Mouse (Mus musculus) kidney, postnatal 36 days (tissue): ENCODE data around the gene Pakap.

Experiments
- DNase-seq, 2 experiments: peaks; one replicate each; pipeline ENCODE4 v3.0.0; 2021 to 2022; ENCODE audit warnings: mixed read lengths in 2 of 2

The Pakap gene

DNA sequence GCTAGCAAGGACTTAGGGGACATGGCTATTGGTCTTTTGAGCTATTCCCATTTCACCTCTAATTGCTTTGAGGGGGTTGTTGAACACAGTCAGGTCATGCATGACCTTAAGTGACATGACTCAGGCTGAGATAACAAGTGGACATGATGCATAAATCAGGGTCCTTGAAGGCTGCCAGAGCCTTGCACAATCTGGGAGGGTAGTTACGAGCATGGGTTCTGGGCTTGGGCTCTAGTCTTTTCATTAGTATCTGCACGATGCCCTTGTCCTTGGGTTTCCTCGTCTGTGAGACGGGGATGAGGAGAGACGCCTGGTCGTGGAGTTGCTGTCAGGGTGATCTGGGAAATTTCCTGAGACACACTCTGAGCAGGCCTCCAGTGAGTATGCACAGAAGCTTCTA, 6.7 kb downstream of the Pakap start:
- DNase-seq = no peak

DNA sequence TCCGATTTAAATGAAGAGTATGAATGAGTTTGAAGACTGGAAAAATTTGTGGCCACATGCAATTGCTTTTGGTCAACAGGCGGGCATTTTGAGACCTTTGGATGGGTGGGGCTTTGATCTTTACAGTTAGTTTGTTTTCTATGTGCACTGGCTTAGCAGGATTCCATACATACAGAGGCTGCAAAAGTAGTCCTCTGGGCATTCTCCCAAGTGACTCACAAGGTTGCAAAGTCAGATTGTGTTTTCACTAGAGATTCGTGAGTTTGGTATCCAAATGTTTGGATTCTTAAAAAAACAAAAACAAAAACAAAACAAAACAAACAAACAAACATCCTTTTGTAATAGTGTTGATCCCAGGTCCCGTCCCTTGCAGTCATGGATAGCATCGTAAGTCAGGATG, 7.7 kb downstream of the Pakap start:
- DNase-seq = no peak

DNA sequence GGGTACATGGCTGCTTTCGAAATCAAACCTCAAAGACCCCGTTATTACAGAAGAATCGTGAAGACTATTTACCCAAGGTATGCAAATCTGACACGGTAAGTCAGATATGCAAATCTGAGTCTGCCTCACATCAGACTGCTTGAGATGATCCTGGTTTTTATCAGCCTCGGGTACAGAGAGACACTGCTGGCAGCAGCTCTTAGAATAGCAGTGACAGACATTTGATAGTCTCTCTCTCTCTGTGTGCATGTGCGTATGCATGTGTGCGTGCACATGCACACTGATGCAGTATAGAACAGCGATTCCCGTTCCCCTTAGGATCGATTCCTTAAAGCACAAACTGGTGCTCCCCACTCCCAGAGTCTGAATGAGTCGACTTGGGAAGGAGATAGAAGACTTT, 8.1 kb downstream of the Pakap start:
- DNase-seq = no peak

DNA sequence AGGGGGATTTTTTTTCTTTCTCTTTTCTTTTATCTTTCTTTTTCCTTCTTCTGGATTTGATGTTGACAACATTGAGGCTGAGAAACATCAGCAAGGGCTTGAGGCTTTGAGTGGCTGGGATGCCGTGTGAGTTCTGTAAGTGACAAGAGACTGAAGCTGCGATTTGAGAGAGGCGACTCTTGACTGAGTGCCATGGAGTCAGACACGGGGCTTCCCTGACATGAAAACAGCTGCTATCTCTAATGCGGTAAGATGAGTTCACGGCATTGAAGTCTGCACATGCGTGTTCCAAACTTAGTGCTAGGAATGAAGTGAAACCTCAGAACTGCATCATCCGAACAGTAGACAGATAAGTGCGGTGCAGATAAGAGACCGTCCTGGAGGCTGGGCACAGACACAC, 11.7 kb downstream of the Pakap start:
- DNase-seq = no peak

DNA sequence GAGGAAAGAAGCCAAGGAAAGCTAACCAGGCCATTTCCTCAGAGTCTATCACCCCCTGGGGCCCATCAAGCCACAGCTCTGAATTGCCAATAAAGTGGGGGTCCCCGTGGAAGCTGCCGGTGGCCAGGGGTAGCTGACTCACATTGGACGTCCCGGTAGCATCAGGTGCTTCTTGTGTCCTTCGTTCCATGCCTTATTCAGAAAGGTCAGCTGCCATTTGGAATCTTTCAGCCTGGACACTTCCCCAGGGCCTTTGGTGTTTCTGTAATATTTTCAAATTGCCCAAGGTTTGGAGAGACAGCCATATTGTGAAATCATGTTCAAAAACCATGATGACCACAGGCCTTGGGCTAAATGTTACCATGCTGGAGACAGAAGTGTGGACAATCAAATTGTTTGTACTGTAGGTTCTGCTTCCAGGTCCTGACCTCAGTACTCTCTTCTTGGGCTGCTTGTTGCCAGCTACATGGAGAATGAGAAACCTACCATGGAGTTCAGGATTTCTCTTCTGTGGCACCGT, 17.4 kb downstream of the Pakap start:
- no peak for DNase-seq

DNA sequence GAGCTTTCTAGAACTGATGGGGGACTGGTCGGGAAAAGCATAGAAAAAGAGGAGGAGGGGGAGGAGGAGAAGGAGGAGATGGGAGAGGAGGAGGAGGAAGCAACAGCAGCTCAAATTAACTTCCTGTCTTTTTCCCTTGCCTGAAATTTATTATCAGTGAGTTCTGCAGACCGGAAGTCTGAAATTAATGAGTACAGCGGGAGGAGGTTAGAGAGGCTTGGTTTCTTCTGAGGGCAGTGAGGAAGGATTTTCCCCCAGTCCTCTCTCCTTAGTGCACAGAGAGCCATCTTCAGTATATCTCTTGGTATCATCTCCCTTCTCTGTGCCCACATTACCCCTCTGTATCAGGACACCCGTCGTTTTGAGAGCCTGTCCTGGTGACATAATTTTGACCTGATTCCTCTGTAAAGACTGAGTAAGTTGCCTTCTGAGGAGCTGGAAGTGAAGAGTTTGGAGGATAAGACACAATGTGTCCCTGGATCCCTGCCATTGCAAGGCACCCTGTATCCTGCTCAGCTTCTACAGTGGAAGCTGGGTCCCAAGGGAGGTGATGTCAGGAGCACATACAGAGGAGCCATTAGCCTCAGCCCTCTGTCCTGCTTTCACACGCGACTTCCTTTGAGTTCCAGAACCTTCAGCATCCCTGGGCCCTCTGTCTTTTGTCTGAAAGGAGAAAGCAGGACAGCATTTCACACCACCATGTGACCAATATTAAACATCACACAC, 19.1 kb downstream of the Pakap start:
- DNase-seq = peak; percentile 22 to 31

DNA sequence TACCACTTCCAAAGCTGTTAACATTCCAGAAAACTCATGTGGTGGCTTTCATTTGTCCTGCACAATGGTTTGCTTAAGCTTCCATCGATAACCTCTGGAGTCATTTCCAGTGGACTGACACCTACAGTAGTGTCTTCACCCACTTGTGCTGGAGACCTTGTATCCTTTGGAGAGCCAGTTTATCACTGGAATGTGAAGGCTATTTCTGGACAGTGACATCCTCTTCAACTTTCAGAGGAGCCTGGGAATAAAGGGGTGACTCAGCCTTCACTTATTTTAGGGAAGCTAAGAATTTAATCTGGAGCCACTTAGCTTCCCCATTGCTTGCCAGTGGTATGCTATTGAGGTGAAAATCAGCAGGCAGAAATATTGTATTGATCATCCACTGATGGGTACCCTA, 20.4 kb downstream of the Pakap start:
- no peak for DNase-seq

DNA sequence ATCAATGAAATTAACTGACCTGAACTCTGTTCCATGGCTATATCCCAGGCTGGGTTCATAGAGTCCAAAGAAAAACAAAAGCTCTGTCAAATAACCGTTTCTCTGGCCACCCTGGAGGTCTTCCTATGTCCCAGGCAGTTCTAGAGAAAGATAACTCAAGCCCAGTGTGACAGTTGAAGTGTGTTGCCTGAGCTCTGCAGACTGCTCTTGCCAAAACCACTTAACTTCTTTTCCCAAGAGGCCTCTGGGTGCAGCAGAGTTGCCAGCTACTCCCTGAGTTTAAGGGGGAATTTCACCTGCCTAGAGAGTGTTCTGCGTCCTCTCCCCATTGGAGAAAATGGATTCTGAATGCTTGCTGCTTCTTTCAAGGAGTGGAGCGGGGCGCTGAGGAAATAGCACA, 24.8 kb downstream of the Pakap start:
- DNase-seq = no peak

DNA sequence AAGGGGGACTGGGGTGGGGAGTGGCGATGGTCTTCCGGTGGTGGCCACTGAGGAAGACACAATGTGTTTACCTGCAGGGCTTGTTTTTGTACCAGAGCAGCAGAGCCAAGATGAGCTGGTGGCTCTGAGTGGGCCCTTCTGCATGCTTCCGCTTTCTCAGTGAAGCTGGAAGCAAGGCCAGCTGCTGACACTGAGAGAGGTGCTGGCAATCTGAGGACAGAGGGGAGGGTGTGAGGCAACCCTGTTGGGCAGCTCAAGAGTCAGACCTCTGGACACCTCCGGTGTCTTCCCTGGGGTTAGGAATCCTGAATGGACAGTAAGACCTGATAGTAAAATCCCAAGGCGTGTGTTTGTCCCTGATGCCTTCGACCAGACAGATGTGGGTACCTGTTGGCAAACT, 32.0 kb downstream of the Pakap start:
- no peak for DNase-seq

DNA sequence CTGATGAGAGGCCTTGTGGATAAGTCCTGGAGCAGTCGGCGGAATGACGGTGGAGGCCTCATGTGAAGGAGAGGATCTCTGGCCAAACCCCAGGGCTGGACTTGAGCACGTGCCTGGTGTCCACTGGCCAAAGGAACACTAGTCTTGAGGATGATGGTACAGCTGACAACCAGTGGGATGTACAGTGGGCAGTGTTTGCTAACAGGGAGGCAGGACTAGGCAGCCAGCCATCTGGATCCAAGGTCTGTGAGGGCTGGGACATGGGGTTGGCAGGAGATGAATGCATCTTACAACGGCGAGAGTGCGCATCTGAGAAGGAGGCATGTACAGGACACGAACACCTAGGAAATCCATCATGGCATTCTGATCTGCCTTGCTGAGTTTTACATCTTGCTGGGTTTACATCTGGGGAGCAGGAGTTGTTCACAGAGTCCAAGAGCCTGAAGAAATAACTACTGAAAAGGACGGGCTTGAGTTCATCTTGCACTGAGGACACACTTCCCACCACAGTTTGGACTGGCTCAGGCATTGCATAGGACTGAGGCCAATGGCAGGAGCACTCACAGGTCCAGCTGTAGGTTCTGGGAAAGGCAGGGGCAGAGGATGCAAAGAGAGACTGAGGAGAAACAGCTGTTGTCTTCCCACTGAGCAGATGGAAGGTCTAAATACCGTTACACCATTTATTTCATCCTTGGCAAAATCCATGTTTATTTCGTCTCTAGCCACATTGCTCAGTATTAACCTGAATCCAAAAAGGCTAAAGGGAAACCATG, 32.9 kb downstream of the Pakap start:
- DNase-seq = no peak

DNA sequence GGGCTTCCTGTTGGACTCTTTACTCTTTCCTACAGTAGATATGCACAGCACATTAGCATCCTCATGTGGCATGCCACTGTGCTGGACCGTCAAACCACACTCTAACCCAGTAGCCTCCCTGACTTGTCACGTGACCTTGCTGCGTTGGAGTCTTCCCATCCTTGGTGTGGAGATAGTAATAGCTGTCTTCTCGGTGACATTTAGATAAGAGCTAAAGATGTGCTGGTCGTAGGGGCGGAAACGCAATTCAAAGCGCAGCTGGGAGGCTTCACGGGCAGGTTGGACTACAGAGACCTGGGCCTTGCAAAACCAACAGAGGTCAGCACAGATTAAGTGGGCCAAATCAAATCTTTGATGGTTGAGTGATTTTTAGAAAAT, 33.5 kb downstream of the Pakap start:
- DNase-seq = no peak

DNA sequence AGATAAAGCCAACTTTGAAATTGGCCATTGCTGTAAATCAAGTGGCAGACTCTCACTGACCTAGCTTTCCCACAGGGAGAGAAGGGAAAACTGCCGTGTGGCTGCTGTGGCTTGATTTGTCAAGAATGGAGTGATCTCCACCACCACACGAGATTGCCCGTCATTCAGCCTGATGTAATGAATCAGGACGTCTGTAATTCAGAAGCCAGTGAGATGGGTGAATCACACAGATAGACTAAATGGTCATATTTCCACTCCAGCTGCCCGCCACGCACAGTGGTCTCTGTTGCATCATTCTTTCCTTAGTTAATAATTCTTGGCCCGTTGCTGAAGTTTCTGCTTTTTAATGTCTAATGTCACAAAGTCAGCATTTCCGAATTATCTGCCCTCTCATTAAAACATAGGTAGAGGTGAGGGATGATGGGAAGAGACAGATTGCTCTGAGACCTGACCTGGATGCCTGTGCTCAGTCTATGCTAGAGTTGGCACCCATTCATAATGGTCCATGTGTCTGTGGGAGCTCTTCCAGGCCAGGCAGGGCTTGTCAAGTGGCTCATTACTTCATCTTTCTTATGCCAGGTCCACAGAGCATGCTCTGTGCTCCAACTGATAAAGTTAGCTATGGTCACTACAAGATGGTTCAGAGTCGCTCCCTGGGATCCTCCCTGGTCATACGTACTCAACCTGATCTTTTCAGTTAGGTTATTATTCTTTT, 34.1 kb downstream of the Pakap start:
- DNase-seq = no peak

DNA sequence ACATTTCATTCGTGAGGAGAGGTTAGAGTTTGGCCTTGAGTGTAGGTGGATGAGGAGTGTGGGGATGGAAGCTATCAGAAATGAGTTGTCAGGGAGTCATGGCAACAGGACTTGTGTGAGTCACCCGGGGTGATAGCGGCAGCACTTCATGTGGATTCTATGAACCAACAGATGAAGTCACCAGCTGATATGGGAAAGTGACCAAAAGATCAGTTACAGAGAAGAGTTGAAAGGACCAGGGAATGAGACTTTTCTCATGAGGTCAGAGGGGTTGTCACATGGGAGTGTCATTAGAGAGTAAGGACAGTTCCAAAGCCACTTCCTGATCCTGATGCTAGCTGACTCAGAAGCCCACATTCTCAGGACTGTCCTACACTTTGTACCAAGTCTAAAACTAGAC, 38.3 kb downstream of the Pakap start:
- DNase-seq = no peak

DNA sequence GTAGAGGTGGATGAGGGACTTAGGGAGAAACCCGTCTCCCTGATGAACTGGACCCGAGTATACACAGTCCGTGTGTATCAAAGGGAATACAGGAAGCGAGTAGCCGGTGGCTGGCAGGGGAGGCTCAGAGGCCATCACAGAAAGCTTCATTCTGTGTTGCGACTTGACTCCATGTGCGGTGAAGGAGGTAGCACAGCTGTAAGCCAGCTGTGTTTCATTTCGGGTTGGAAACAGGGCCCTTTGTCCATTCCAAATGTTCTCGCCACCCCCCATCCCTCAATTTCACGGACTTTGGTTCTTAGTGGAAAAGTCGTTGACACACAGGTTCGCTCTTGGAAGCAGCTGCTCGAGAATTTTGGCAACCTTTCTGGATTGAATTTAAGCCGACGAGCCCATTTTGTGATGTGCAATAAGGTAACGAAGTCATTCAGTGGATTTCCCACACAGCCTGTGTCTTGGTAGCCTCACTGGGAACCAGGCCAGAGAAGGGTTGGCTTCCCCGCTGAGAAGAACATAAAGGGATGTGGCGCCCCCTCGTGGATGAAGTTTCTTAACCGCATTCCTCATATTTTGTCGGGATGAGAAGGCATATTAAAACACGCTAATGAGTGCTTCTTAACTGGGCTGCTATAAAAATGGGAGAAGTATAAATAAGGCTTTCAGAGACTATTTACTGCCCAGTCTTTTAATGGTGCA, 39.4 kb downstream of the Pakap start:
- peak; percentile 84 to 95 for DNase-seq

DNA sequence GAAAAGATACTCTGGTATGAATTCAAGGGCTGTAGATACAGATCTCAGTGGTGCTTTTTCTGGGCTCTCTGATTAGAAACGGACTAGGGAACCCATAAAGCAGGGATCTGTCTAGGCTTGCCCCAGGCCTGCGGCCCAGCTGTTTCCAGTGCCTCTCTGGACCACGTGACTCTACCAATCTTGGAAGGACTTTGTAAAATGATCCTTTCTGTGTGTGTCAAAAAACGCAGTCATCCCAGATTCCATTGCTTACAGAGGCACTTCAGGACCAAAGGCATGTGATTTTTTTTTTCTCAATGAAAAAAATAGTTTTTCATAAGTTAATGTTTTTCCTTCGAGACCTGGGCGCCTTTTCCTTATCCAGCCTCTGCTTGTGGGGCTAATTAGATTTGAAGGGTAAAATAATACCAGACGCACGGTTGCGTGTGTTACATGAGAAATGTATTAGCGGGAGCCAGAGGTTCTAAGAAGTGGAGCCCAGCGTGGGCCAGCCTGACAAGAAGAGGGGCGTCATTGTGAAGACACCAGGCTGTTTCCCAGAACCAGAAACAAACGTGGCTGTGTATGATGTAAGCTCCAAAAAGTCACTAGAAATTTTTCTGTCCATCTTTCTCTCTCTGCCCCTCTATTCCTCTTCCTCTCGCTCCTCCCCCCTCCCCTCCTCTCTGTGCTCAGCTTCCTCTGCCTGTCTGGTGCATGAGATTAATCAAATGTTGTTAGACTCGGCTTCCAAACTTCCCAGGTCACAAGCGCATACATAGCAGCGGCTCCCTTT, 43.5 kb downstream of the Pakap start:
- DNase-seq = no peak

DNA sequence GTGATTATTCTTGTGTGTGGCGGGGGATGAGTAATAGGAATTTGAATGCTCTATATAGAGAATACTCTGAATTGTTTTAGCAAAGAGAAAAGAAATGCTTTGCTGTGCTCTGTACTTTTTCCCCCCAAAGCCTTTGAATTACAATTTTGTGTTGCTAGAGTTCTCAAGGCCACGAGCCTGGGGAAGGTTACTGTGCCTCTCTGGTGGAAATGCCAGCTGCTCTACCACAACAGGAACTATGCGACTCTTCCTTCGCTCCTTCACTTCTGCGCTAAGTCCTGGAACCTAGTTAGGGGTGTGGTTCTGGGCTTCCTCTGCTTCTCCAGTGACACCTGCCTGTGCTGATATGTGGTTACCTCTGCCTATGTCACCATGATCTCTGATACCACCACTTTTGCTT, 44.7 kb downstream of the Pakap start:
- DNase-seq = no peak

DNA sequence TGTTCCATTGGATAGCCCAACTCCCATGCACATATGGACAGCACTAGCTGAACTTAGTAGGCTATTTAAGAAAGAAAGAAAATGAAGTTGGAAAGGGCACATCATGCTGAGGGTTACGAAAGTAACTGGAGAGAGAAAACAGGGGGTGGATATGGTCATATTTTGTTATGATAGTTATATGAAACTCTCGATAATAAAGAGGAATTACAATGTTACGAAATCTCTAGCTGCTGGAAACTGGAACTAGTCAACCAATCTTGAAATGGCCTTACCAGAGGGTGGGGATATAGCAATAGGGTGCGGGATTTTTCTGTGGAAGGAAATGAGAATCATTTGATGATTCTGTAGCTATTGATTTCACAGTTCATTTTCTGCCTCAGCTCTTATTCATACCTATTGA, 46.7 kb downstream of the Pakap start:
- no peak for DNase-seq

DNA sequence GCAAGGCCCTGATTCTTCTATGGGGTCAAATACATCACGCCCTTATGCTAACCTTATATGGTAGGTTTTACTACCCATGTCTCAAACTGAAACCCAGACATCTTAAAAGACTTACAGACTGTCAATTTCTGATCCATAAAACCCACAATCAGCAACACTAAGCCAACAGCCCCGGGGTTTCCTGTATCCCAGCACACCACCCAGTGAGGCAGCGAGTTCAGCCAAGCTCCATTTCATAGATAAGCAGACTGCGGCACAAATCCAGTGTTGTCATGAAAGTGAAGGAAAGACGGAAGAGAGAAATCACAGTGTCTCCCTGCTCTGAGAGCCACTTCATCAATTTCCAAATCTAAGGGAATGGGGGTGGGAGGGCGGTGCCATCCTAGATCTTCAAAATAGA, 50.8 kb downstream of the Pakap start:
- DNase-seq = no peak

DNA sequence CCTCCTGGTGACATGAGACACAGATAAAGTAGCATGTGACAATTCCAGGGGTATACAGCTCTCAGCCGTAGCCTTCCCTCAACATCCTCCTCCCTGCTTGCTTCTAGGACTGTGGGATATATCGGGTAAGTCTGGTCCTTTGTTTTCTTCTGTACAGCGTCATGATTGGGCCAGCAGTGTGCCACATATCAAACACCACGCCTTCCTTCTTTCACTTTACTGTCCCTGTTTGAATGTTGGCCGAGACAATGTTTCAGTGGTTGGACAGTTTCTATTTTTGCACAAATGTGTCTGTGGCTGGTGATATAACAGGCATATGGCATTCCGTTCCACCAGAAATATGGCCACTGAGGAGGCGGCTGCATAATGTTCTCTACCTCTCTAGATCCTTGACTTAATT, 54.8 kb downstream of the Pakap start:
- DNase-seq = no peak

DNA sequence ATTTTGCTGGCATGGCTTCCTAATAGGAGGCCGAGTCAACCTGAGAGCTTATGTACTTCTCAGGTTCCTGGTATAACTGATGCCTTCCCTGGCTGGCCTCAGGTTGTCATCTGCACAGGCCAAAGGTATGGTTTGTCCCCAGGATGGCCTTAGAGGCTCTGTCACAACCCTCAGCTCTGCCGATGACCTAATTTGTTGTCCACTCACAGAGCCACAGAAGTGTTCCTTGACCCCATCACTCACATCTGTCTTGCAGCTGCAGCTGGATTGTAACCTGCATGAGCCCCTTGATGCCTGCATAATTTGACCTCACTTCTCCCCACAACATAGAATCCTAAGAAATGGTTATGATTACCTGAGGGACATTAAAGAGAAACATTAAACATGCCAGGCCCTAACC, 56.8 kb downstream of the Pakap start:
- DNase-seq = no peak

DNA sequence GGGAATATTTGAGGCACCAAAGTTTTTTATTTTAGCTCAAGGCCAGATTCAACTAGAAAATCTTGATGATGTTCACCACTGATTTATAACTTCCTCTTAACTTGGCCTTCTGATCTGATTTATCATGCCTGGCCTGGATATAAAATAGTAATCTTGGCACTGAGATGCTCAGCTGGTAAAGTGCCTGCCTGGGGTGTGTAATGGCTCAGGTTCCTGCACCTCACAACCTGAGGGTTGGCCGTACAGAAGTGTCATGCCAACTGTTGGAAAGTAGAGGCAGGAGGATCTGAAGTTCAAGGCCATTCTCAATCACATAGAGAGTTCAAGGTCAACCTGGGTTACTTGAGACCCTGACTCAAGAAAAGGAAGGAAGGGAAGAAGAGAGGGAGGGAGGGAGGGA, 57.3 kb downstream of the Pakap start:
- no peak for DNase-seq

DNA sequence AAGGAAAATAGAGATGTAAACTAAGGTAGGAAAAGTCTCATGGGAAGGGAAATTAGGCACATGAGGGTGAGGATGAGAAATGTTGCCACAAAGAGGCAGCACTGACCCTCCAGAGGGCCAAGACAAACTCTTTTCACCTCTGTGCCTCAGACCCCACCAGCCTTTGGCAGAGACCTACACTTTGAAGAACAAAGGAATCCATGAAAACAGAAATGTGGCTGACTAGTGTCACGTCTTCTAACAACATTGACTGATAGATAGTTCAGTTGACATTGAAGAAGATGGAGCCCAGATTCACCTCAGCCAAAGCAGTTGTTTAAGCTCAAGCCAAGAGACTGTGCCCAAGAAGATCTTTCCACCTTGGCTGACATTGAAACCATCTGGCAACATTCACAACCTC, 57.8 kb downstream of the Pakap start:
- no peak for DNase-seq
